Mouse (Mus musculus) megakaryocyte-erythroid progenitor cell, adult 5-6 weeks (primary cell): ENCODE results near the gene Phldb1. TPM values are rescaled to one million over a fixed set of nuclear protein-coding genes. Genes with fewer than 3 reads are reported as not detected.
"Not testable (repeated sequence)": the region's sequence is repeated elsewhere in the genome, so short reads cannot be mapped to it uniquely, and the experiment has no call there.

ENCODE experiments used
- ATAC-seq: replicated peaks from 2 replicates; pipeline ENCODE4 v1.8.0; 2016; ENCODE audit warnings: mild to moderate bottlenecking, inconsistent platforms; ENCODE audit not compliant: severe bottlenecking, poor library complexity, low FRiP score, low TSS enrichment
- total RNA-seq, 2 experiments: library from RNA; stranded (forward) in 1 of 2; stranded (reverse) in 1 of 2; fragments of 200-1000, 215-1000 nt in 1 of 2; fragments of >200 nt in 1 of 2; fragmentation: Nextera tagmentation in 1 of 2; gene quantifications; 2 replicates each; pipeline ENCODE4 v1.2.3; 2014 to 2017

Gene Phldb1
- total RNA-seq, 2 experiments from 2014 or later, result 1.6 to 3.7 TPM

GRCm38 (mm10) chr9:44672291-44672865 lies 62.6 kb downstream of the Phldb1 start:
- ATAC-seq, result no peak

GRCm38 (mm10) chr9:44671416-44671815 lies 63.6 kb downstream of the Phldb1 start:
- ATAC-seq, result no peak

GRCm38 (mm10) chr9:44663706-44664105 lies 71.3 kb downstream of the Phldb1 start:
- ATAC-seq, result no peak

- peak; percentile 57 for ATAC-seq
Measured at GRCm38 (mm10) chr9:44655098-44656066, 79.6 kb downstream of the Phldb1 start.

GRCm38 (mm10) chr9:44653896-44654295 lies 81.1 kb downstream of the Phldb1 start:
- no peak for ATAC-seq

GRCm38 (mm10) chr9:44652027-44652426 lies 83.0 kb downstream of the Phldb1 start:
- ATAC-seq, result peak; percentile 78

- ATAC-seq, result no peak
Measured at GRCm38 (mm10) chr9:44648881-44649281, 86.1 kb downstream of the Phldb1 start.

GRCm38 (mm10) chr9:44647656-44648055 lies 87.3 kb downstream of the Phldb1 start:
- no peak for ATAC-seq

GRCm38 (mm10) chr9:44647026-44647425 lies 88.0 kb downstream of the Phldb1 start:
- no peak for ATAC-seq

GRCm38 (mm10) chr9:44646366-44646765 lies 88.6 kb downstream of the Phldb1 start:
- no peak for ATAC-seq

GRCm38 (mm10) chr9:44645924-44646323 lies 89.1 kb downstream of the Phldb1 start:
- peak; percentile 73 for ATAC-seq

- peak; percentile 34; the same call in 1 of the 2 replicates for ATAC-seq
Measured at GRCm38 (mm10) chr9:44645481-44645880, 89.5 kb downstream of the Phldb1 start.

- no peak for ATAC-seq
Measured at GRCm38 (mm10) chr9:44644186-44644585, 90.8 kb downstream of the Phldb1 start.

- ATAC-seq, result no peak
Measured at GRCm38 (mm10) chr9:44643103-44643502, 91.9 kb downstream of the Phldb1 start.

- no peak for ATAC-seq
Measured at GRCm38 (mm10) chr9:44641616-44642015, 93.4 kb downstream of the Phldb1 start.

GRCm38 (mm10) chr9:44640646-44641357 lies 94.2 kb downstream of the Phldb1 start:
- no peak for ATAC-seq

- ATAC-seq, result not testable (repeated sequence)
Measured at GRCm38 (mm10) chr9:44640028-44640427, 95.0 kb downstream of the Phldb1 start.

GRCm38 (mm10) chr9:44638726-44639125 lies 96.3 kb downstream of the Phldb1 start:
- peak; percentile 51 for ATAC-seq

- peak; percentile 88 for ATAC-seq
Measured at GRCm38 (mm10) chr9:44637551-44638169, 97.3 kb downstream of the Phldb1 start.
